ENCODE assay signal across 20 mouse cellular contexts in genomic region chr12:56698191-56698980, GRCm38 (mm10). TPM values are rescaled to one million over a fixed set of nuclear protein-coding genes. Genes with fewer than 3 reads are reported as not detected.
DNase-seq lines count a peak whose midpoint lies in the region; ATAC-seq and TF ChIP-seq lines count a peak whose summit lies in the region.
"Had no signal": no experiment of that assay in that cellular context is flagged by ENCODE, and none has a peak within 500 bp of the region (broad histone marks: within the 10 kb centered on the region; RNA-seq: fewer than 3 reads in every experiment).

No protein-coding gene starts in this region.

- H3K4me3 ChIP-seq in forebrain, postnatal 0 days (ENCODE audit: low read depth, low read length): no peak overlapping the region
- H3K4me3 ChIP-seq in forebrain, embryonic 10.5 days: no peak overlapping the region; the same call in 1 of the 2 replicates
- H3K4me3 ChIP-seq in MEL (ENCODE audit: control insufficient read depth in 1 of 2, insufficient read depth in 1 of 2, low read depth in 2 of 2, low read length in 2 of 2): peak overlapping the region; percentile 85 to 92; a peak in 3 of 4 replicates
- peak overlapping the region; percentile 40 for H3K4me3 ChIP-seq in embryonic fibroblast, embryonic 13.5 days (ENCODE audit: insufficient read depth, low read length)
- no peak overlapping the region for H3K4me3 ChIP-seq in neural tube, embryonic 12.5 days
- H3K4me3 ChIP-seq: forebrain, embryonic 13.5 days had no signal

- no peak for TF ChIP-seq CTCF in forebrain, postnatal 0 days (IDR thresholded peaks at IDR 0.05; ENCODE audit: low read depth)
- no peak for TF ChIP-seq CTCF in MEL (IDR thresholded peaks at IDR 0.05 in 2 of 3, conservative IDR thresholded peaks at IDR 0.05 in 1 of 3; ENCODE audit: control insufficient read depth in 1 of 3, insufficient read depth in 1 of 3, low read depth in 2 of 3, low read length in 3 of 3, poor library complexity in 1 of 3, severe bottlenecking in 1 of 3)
- no peak for TF ChIP-seq CTCF in embryonic fibroblast, embryonic 13.5 days (IDR thresholded peaks at IDR 0.05; ENCODE audit: borderline replicate concordance, insufficient read depth, low read length)

- no peak for TF ChIP-seq RAD21 in MEL (IDR thresholded peaks at IDR 0.05; ENCODE audit: low read depth, low read length)

- WGBS in forebrain, postnatal 0 days: 3% methylated on average over 8 of the region's 8 CpGs
- WGBS in forebrain, embryonic 10.5 days: 1% methylated on average over 8 of the region's 8 CpGs
- WGBS in neural tube, embryonic 12.5 days: 2% methylated on average over 8 of the region's 8 CpGs

- peaks cover 87% of the 10 kb centered on the region for H3K27me3 ChIP-seq in forebrain, postnatal 0 days (ENCODE audit: insufficient read depth, low read length)
- H3K27me3 ChIP-seq in forebrain, embryonic 10.5 days (ENCODE audit: poor library complexity, severe bottlenecking): peaks cover 100% of the 10 kb centered on the region
- no peaks in the 10 kb centered on the region for H3K27me3 ChIP-seq in MEL (ENCODE audit: control insufficient read depth in 1 of 2, insufficient read depth in 2 of 2, low read length in 2 of 2)
- peaks cover 89% of the 10 kb centered on the region for H3K27me3 ChIP-seq in neural tube, embryonic 12.5 days (replicated peaks)
- H3K27me3 ChIP-seq: CH12.LX had no signal

- H3K36me3 ChIP-seq in forebrain, postnatal 0 days (ENCODE audit: insufficient read depth): no peaks in the 10 kb centered on the region
- no peaks in the 10 kb centered on the region for H3K36me3 ChIP-seq in forebrain, embryonic 10.5 days (replicated peaks)
- peaks cover 0 to 6% of the 10 kb centered on the region in 2 experiments; a peak in 1 of 4 replicates for H3K36me3 ChIP-seq in MEL (ENCODE audit: control insufficient read depth in 1 of 2, insufficient read depth in 2 of 2, low read length in 2 of 2)
- H3K36me3 ChIP-seq in neural tube, embryonic 12.5 days: no peaks in the 10 kb centered on the region
- H3K36me3 ChIP-seq: lung, embryonic 15.5 days had no signal

- no peak for TF ChIP-seq POLR2A in MEL (IDR thresholded peaks at IDR 0.05; ENCODE audit: control insufficient read depth in 1 of 2, insufficient read depth in 1 of 2, low read depth in 1 of 2, low read length in 2 of 2, poor library complexity in 1 of 2)
- TF ChIP-seq POLR2A in embryonic fibroblast, embryonic 13.5 days (IDR thresholded peaks at IDR 0.05; ENCODE audit: low read depth, low read length): no peak

- peak; percentile 43 for DNase-seq in forebrain, postnatal 0 days
- DNase-seq in forebrain, embryonic 10.5 days (ENCODE audit: extremely low spot score, low spot score): no peak
- DNase-seq in MEL (ENCODE audit: low read depth, low spot score): no peak
- DNase-seq in kidney, postnatal 4 days: no peak
- DNase-seq in heart, adult 18-20 months: no peak
- DNase-seq in right cerebral cortex, postnatal 25 days: no peak
- DNase-seq: adrenal gland, postnatal 25 days; cerebellum, adult 9-11 months had no signal

- peaks cover 4% of the 10 kb centered on the region for H3K79me2 ChIP-seq in MEL (ENCODE audit: control insufficient read depth, insufficient read depth, low read length, poor library complexity)

- TF ChIP-seq EP300 in MEL (IDR thresholded peaks at IDR 0.05; ENCODE audit: low read depth in 1 of 2, low read length in 2 of 2): no peak

- H3K27ac ChIP-seq in forebrain, postnatal 0 days (ENCODE audit: low read depth, low read length): no peak overlapping the region
- no peak overlapping the region for H3K27ac ChIP-seq in forebrain, embryonic 10.5 days
- no peak overlapping the region for H3K27ac ChIP-seq in MEL (ENCODE audit: control insufficient read depth, low read depth, low read length)
- no peak overlapping the region for H3K27ac ChIP-seq in embryonic fibroblast, embryonic 13.5 days (ENCODE audit: insufficient read depth, low read length)
- H3K27ac ChIP-seq in neural tube, embryonic 12.5 days: no peak overlapping the region
- H3K27ac ChIP-seq: forebrain, embryonic 13.5 days; lung, embryonic 15.5 days had no signal

- no peak overlapping the region for H3K9ac ChIP-seq in forebrain, postnatal 0 days
- H3K9ac ChIP-seq in MEL (ENCODE audit: control insufficient read depth, low read depth, low read length, poor library complexity, severe bottlenecking): peak overlapping the region; percentile 28; the same call in 1 of the 2 replicates
- no peak overlapping the region for H3K9ac ChIP-seq in neural tube, embryonic 12.5 days
- H3K9ac ChIP-seq: forebrain, embryonic 13.5 days; lung, embryonic 15.5 days had no signal

- H3K4me1 ChIP-seq in forebrain, postnatal 0 days (ENCODE audit: insufficient read depth): peaks cover 7% of the 10 kb centered on the region; the same call in 1 of the 2 replicates
- H3K4me1 ChIP-seq in forebrain, embryonic 10.5 days: peaks cover 47% of the 10 kb centered on the region
- H3K4me1 ChIP-seq in MEL (ENCODE audit: control insufficient read depth in 1 of 2, insufficient read depth in 2 of 2, low read length in 2 of 2): peaks cover 3 to 11% of the 10 kb centered on the region in 2 experiments; a peak in 2 of 4 replicates
- no peaks in the 10 kb centered on the region for H3K4me1 ChIP-seq in embryonic fibroblast, embryonic 13.5 days (ENCODE audit: control insufficient read depth, insufficient read depth, low read length)
- H3K4me1 ChIP-seq in neural tube, embryonic 12.5 days: peaks cover 18% of the 10 kb centered on the region

- H3K9me3 ChIP-seq in forebrain, postnatal 0 days (ENCODE audit: low read length): no peaks in the 10 kb centered on the region
- no peaks in the 10 kb centered on the region for H3K9me3 ChIP-seq in forebrain, embryonic 10.5 days
- H3K9me3 ChIP-seq in MEL (replicated peaks; ENCODE audit: insufficient read depth, low read length): no peaks in the 10 kb centered on the region
- H3K9me3 ChIP-seq in neural tube, embryonic 12.5 days: no peaks in the 10 kb centered on the region
- H3K9me3 ChIP-seq: forebrain, embryonic 13.5 days; lung, embryonic 15.5 days had no signal

- no peak overlapping the region for H3K4me2 ChIP-seq in forebrain, postnatal 0 days (ENCODE audit: low read depth)
- H3K4me2 ChIP-seq in neural tube, embryonic 12.5 days (replicated peaks): peak overlapping the region; percentile 48
- H3K4me2 ChIP-seq: forebrain, embryonic 13.5 days had no signal

- no peak for ATAC-seq in forebrain, postnatal 0 days
- ATAC-seq in neural tube, embryonic 12.5 days (ENCODE audit: low FRiP score, low read depth): no peak
- ATAC-seq: activated CD4-positive, CD25-positive, alpha-beta regulatory T cell, adult 4 months; forebrain, embryonic 13.5 days; inflammation-experienced regulatory T-cells, adult 6 months had no signal

TF ChIP-seq in MEL, 35 proteins besides CTCF, POLR2A, EP300 and RAD21:
- TF ChIP-seq SIN3A (IDR thresholded peaks at IDR 0.05; ENCODE audit: low read length) (no peak), GATA1 (IDR thresholded peaks at IDR 0.05; ENCODE audit: low read depth, low read length) (no peak), CHD1 (IDR thresholded peaks at IDR 0.05; ENCODE audit: low read depth, low read length) (no peak)
TF ChIP-seq in MEL: peak in this region for 0.

RNA-seq across cellular contexts. Expression of gene Pax9, which starts 6.8 kb away (rescaled TPM):
- 0.38 TPM in 1 of 2 replicates, not detected in the other for total RNA-seq in forebrain, postnatal 0 days (2014; rRNA removed)
- polyA plus RNA-seq in forebrain, postnatal 0 days (2015; fragmentation: Nextera tagmentation; extraction: Ambion mirVana): not detected in 2 replicates
- polyA plus RNA-seq in forebrain, embryonic 10.5 days (2016; fragmentation: Nextera tagmentation; extraction: Ambion mirVana): 1.3 and 1.4 TPM in 2 replicates
- 1.7 and 2.5 TPM in 2 replicates for total RNA-seq in MEL (2012; rRNA removed)
- 1 to 10 TPM in 1 of 2 experiments, not detected in 1; 4.5 TPM for polyA plus RNA-seq in MEL (2012; ENCODE audit: insufficient read depth in 1 of 2, insufficient read length in 2 of 2, low read depth in 1 of 2, low replicate concordance in 2 of 2, missing spikeins in 1 of 2)
- 3.0 and 3.5 TPM in 2 replicates for polyA plus RNA-seq in embryonic fibroblast, embryonic 13.5 days (2011; ENCODE audit: insufficient read length, low read depth, missing spikeins)
- polyA plus RNA-seq in neural tube, embryonic 12.5 days (2016; fragmentation: Nextera tagmentation; extraction: Ambion mirVana): 2.9 and 4.8 TPM in 2 replicates
- total RNA-seq in heart, adult 18-20 months (2021): under 1 TPM; 0.07 to 0.64 TPM
- total RNA-seq: adrenal gland, postnatal 25 days; CH12.LX; layer of hippocampus, adult 18-20 months; left cerebral cortex, adult 18-20 months; liver, adult 2 months; megakaryocyte, adult 5-6 weeks; midbrain, postnatal 0 days had no signal
- polyA plus RNA-seq: activated CD4-positive, CD25-positive, alpha-beta regulatory T cell, adult 4 months; forebrain, embryonic 13.5 days; liver, adult 2 months; midbrain, postnatal 0 days had no signal

Comparison
In these comparisons a context has a peak if more than half of its experiments do, and no peak if none do; other contexts are left out.
1. H3K4me3 ChIP-seq: peak in MEL (2 of 2) and embryonic fibroblast, embryonic 13.5 days (single experiment); none in forebrain, postnatal 0 days (single experiment), forebrain, embryonic 10.5 days (single experiment) and neural tube, embryonic 12.5 days (single experiment).